Mouse (Mus musculus): ENCODE measurements around the gene Eif6. TPM values are rescaled to one million over a fixed set of nuclear protein-coding genes. Genes with fewer than 3 reads are reported as not detected.

The Eif6 gene
- total and polyA plus RNA-seq, 2 experiments from 2014 or later = 91.9 to 145 TPM

GRCm38 (mm10) chr2:155825904-155826629 is 658 bp downstream of the Eif6 start:
- Histone ChIP-seq H3K36me3 (ENCODE audit: insufficient read depth) (peaks cover 26% of the 10 kb centered on the region), H3K9ac (peak overlapping the region; percentile 71), H3K4me3 (ENCODE audit: low read depth, low read length) (peak overlapping the region; percentile 74), H3K4me1 (ENCODE audit: insufficient read depth) (peaks cover 12% of the 10 kb centered on the region), H3K27ac (ENCODE audit: low read depth, low read length) (peak overlapping the region; percentile 89), H3K27me3 (ENCODE audit: insufficient read depth, low read length) (no peaks in the 10 kb centered on the region), H3K4me2 (ENCODE audit: low read depth) (peak overlapping the region; percentile 90), H3K9me3 (ENCODE audit: low read length) (no peaks in the 10 kb centered on the region)
- DNase-seq (no peak), ATAC-seq (peak; percentile 23)
- TF ChIP-seq CTCF (IDR thresholded peaks at IDR 0.05; ENCODE audit: low read depth) = no peak; the same call in 1 of the 2 replicates
- 3% methylated on average over 50 of the region's 52 CpGs for WGBS

GRCm38 (mm10) chr2:155823722-155824121 is 3.0 kb downstream of the Eif6 start:
- peaks cover 32% of the 10 kb centered on the region for H3K36me3 ChIP-seq (ENCODE audit: insufficient read depth)
- H3K27ac ChIP-seq (ENCODE audit: low read depth, low read length) = no peak overlapping the region
- no peak for DNase-seq
- no peaks in the 10 kb centered on the region for H3K27me3 ChIP-seq (ENCODE audit: insufficient read depth, low read length)
- no peak overlapping the region for H3K9ac ChIP-seq
- no peaks in the 10 kb centered on the region for H3K9me3 ChIP-seq (ENCODE audit: low read length)
- ATAC-seq = no peak
- peaks cover 12% of the 10 kb centered on the region for H3K4me1 ChIP-seq (ENCODE audit: insufficient read depth)
- no peak overlapping the region for H3K4me3 ChIP-seq (ENCODE audit: low read depth, low read length)
- H3K4me2 ChIP-seq (ENCODE audit: low read depth) = no peak overlapping the region
- 98% methylated on average over 8 of the region's 8 CpGs for WGBS
- no peak for TF ChIP-seq CTCF (IDR thresholded peaks at IDR 0.05; ENCODE audit: low read depth)

DNA sequence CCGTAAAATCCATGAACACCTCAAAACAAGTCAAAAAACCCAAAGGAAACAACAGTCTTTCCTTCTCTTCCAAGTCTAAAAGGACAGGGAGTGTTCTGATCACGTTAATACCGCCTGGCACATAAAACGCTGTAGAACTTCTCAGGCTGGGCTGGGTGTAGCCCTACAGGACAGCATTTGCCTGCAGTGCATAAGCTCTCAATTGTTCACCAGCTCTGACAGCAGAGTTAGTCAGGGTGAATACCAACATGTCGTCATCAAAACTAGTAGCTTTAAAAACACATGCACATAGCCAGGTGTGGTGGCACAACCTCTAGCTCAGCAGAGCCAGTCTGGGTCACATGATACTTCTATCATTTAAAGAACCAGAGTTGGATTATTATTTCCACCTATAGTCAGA is 5.9 kb downstream of the Eif6 start:
- Histone ChIP-seq H3K9me3 (ENCODE audit: low read length) (no peaks in the 10 kb centered on the region), H3K36me3 (ENCODE audit: insufficient read depth) (peaks cover 40% of the 10 kb centered on the region), H3K4me2 (ENCODE audit: low read depth) (no peak overlapping the region), H3K27me3 (ENCODE audit: insufficient read depth, low read length) (no peaks in the 10 kb centered on the region), H3K9ac (no peak overlapping the region), H3K27ac (ENCODE audit: low read depth, low read length) (no peak overlapping the region), H3K4me1 (ENCODE audit: insufficient read depth) (peaks cover 6% of the 10 kb centered on the region), H3K4me3 (ENCODE audit: low read depth, low read length) (no peak overlapping the region)
- no peak for DNase-seq
- ATAC-seq = no peak
- no peak for TF ChIP-seq CTCF (IDR thresholded peaks at IDR 0.05; ENCODE audit: low read depth)
- 91% methylated on average over 5 of the region's 5 CpGs for WGBS

- Histone ChIP-seq H3K9me3 (ENCODE audit: low read length) (no peaks in the 10 kb centered on the region), H3K4me2 (ENCODE audit: low read depth) (peak overlapping the region; percentile 93), H3K4me1 (ENCODE audit: insufficient read depth) (peaks cover 6% of the 10 kb centered on the region; the same call in 1 of the 2 replicates), H3K36me3 (ENCODE audit: insufficient read depth) (peaks cover 49% of the 10 kb centered on the region), H3K9ac (peak overlapping the region; percentile 79), H3K4me3 (ENCODE audit: low read depth, low read length) (peak overlapping the region; percentile 54), H3K27ac (ENCODE audit: low read depth, low read length) (peak overlapping the region; percentile 81), H3K27me3 (ENCODE audit: insufficient read depth, low read length) (no peaks in the 10 kb centered on the region)
- WGBS = 62% methylated on average over 6 of the region's 6 CpGs
- ATAC-seq (no peak; the same call in 1 of the 2 replicates), DNase-seq (no peak)
- TF ChIP-seq CTCF (IDR thresholded peaks at IDR 0.05; ENCODE audit: low read depth) = no peak
These were observed 7.1 kb downstream of the Eif6 start for GRCm38 (mm10) chr2:155819449-155820251.

- H3K27me3 ChIP-seq (ENCODE audit: insufficient read depth, low read length) = no peaks in the 10 kb centered on the region
- peak within 1 kb of the TSS; percentile 81 for H3K27ac ChIP-seq (ENCODE audit: low read depth, low read length)
- H3K4me2 ChIP-seq (ENCODE audit: low read depth) = peak within 1 kb of the TSS; percentile 93
- ATAC-seq (no peak), DNase-seq (no peak)
- peak within 1 kb of the TSS; percentile 54 for H3K4me3 ChIP-seq (ENCODE audit: low read depth, low read length)
- H3K36me3 ChIP-seq (ENCODE audit: insufficient read depth) = peaks cover 53% of the 10 kb centered on the region
- peak within 1 kb of the TSS; percentile 79 for H3K9ac ChIP-seq
- peaks cover 6% of the 10 kb centered on the region; the same call in 1 of the 2 replicates for H3K4me1 ChIP-seq (ENCODE audit: insufficient read depth)
- TF ChIP-seq CTCF (IDR thresholded peaks at IDR 0.05; ENCODE audit: low read depth) = no peak
- H3K9me3 ChIP-seq (ENCODE audit: low read length) = no peaks in the 10 kb centered on the region
These were observed 7.5 kb downstream of the Eif6 start, which contains the start of gene BC029722 for GRCm38 (mm10) chr2:155819392-155819448. BC029722 (minus strand) TSS chr2:155819426.

DNA sequence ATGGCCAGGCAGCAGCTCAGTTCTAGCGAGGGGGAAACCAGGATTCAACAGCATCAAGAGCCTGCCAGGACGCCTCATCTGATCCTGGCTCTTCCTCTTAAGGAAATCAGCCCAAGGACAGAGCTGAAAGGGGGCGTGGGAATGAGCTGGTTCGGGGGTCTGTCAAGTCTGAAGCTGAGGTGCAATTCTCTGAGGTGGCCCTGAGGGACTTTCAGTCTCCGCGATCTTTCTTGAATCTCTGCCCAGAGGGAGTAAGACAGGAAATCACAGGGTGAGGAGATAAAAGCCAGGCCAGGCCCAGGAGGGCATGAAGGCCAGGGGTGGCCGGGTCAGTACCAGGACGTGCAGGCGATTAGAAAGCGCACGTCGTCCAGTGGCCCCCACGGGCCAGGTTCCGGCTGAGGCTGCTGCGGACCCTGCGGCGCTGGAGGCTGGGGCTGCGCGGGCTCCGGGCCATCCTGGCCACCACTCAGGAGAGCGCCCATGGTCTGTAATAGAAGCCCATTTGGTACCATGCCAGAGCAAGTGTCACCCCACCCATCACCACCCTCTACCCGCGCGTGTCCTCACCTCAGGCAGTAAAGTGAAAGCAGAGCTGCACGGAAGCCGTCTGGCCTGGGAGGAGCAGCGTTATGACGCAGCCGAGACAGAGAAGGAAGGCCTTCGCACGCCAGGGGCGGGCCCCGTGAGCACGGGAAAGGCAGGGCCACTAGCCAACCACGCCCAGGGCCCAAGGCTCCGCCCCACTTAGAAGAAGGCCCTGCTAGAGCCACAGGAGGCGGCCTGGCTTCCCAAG is 7.9 kb downstream of the Eif6 start:
- H3K4me1 ChIP-seq (ENCODE audit: insufficient read depth) = peaks cover 6% of the 10 kb centered on the region; the same call in 1 of the 2 replicates
- H3K27ac ChIP-seq (ENCODE audit: low read depth, low read length) = peak overlapping the region; percentile 81
- H3K36me3 ChIP-seq (ENCODE audit: insufficient read depth) = peaks cover 55% of the 10 kb centered on the region
- ATAC-seq (peak; percentile 94), DNase-seq (peak; percentile 94)
- no peaks in the 10 kb centered on the region for H3K27me3 ChIP-seq (ENCODE audit: insufficient read depth, low read length)
- TF ChIP-seq CTCF (IDR thresholded peaks at IDR 0.05; ENCODE audit: low read depth) = no peak
- peak overlapping the region; percentile 93 for H3K4me2 ChIP-seq (ENCODE audit: low read depth)
- H3K9me3 ChIP-seq (ENCODE audit: low read length) = no peaks in the 10 kb centered on the region
- WGBS = 4% methylated on average over 37 of the region's 37 CpGs
- H3K4me3 ChIP-seq (ENCODE audit: low read depth, low read length) = peak overlapping the region; percentile 54
- H3K9ac ChIP-seq = peak overlapping the region; percentile 79
